Mouse (Mus musculus) hindlimb bud, embryonic 11.5 days (tissue): ENCODE results near the gene Mb21d2.

Experiments
- DNase-seq: peaks from one replicate; pipeline ENCODE4 v3.0.0-alpha.2; 2012; ENCODE audit warnings: low read depth, low spot score; ENCODE audit errors: extremely low spot score

The Mb21d2 gene

GRCm38 (mm10) chr16:28902620-28903565, 26.6 kb downstream of the Mb21d2 start:
- DNase-seq = no peak

- no peak for DNase-seq
Measured at GRCm38 (mm10) chr16:28899161-28899540, 30.3 kb downstream of the Mb21d2 start.

GRCm38 (mm10) chr16:28898509-28899160, 30.8 kb downstream of the Mb21d2 start:
- peak; percentile 10 for DNase-seq

- no peak for DNase-seq
Measured at GRCm38 (mm10) chr16:28896571-28896970, 32.9 kb downstream of the Mb21d2 start.

- no peak for DNase-seq
Measured at GRCm38 (mm10) chr16:28894872-28895271, 34.6 kb downstream of the Mb21d2 start.

- DNase-seq = no peak
Measured at GRCm38 (mm10) chr16:28893266-28893665, 36.2 kb downstream of the Mb21d2 start.

GRCm38 (mm10) chr16:28886201-28886745, 43.2 kb downstream of the Mb21d2 start:
- DNase-seq = no peak

- DNase-seq = no peak
Measured at GRCm38 (mm10) chr16:28885474-28885873, 44.0 kb downstream of the Mb21d2 start.

- DNase-seq = no peak
Measured at GRCm38 (mm10) chr16:28884661-28885060, 44.8 kb downstream of the Mb21d2 start.

GRCm38 (mm10) chr16:28883649-28884048, 45.8 kb downstream of the Mb21d2 start:
- DNase-seq = no peak

GRCm38 (mm10) chr16:28882687-28883428, 46.6 kb downstream of the Mb21d2 start:
- DNase-seq = no peak

GRCm38 (mm10) chr16:28881787-28882186, 47.7 kb downstream of the Mb21d2 start:
- DNase-seq = no peak

- no peak for DNase-seq
Measured at GRCm38 (mm10) chr16:28880756-28881155, 48.7 kb downstream of the Mb21d2 start.

- no peak for DNase-seq
Measured at GRCm38 (mm10) chr16:28880307-28880681, 49.2 kb downstream of the Mb21d2 start.

GRCm38 (mm10) chr16:28879636-28880306, 49.7 kb downstream of the Mb21d2 start:
- DNase-seq = no peak

- no peak for DNase-seq
Measured at GRCm38 (mm10) chr16:28877162-28877662, 52.3 kb downstream of the Mb21d2 start.

- DNase-seq = no peak
Measured at GRCm38 (mm10) chr16:28873404-28873895, 56.0 kb downstream of the Mb21d2 start.

- no peak for DNase-seq
Measured at GRCm38 (mm10) chr16:28870860-28871259, 58.6 kb downstream of the Mb21d2 start.

GRCm38 (mm10) chr16:28870456-28870855, 59.0 kb downstream of the Mb21d2 start:
- DNase-seq = no peak

- DNase-seq = no peak
Measured at GRCm38 (mm10) chr16:28868864-28869263, 60.6 kb downstream of the Mb21d2 start.
